In genomic region chr8:116383495-116384417, GRCm38 (mm10) we compare ENCODE assay signal across 9 mouse cellular contexts.
DNase-seq lines count a peak whose midpoint lies in the region; ATAC-seq lines count a peak whose summit lies in the region.
"Had no signal": no experiment of that assay in that cellular context is flagged by ENCODE, and none has a peak within 500 bp of the region (broad histone marks: within the 10 kb centered on the region; RNA-seq: fewer than 3 reads in every experiment).

No protein-coding gene starts in this region.

- no peaks in the 10 kb centered on the region for H3K4me1 ChIP-seq in heart, embryonic 11.5 days (ENCODE audit: control insufficient read depth, insufficient read depth, low read length)
- no peaks in the 10 kb centered on the region for H3K4me1 ChIP-seq in midbrain, embryonic 11.5 days (ENCODE audit: control insufficient read depth, insufficient read depth, low read length)
- H3K4me1 ChIP-seq: megakaryocyte, embryonic 14.5 days had no signal

- no peak overlapping the region for H3K4me2 ChIP-seq in heart, embryonic 11.5 days
- H3K4me2 ChIP-seq in midbrain, embryonic 11.5 days, result no peak overlapping the region

- peak; percentile 35 to 71 for DNase-seq in heart, adult 18-20 months
- peak; percentile 61 for DNase-seq in WW6 (ENCODE audit: low read depth, low spot score)
- DNase-seq in gastrocnemius, postnatal 14 days, result peak; percentile 65
- DNase-seq in midbrain, embryonic 11.5 days (ENCODE audit: low spot score, missing footprints), result peak; percentile 83
- no peak for DNase-seq in cerebellum, adult 8-10 months

- ATAC-seq in heart, embryonic 11.5 days (replicated peaks; ENCODE audit: insufficient number of reproducible peaks, low FRiP score, low TSS enrichment), result no peak
- ATAC-seq in midbrain, embryonic 11.5 days (ENCODE audit: low FRiP score), result 0 out of 2 replicates have a peak, but pooled peaks have one; percentile 22
- no peak for ATAC-seq in activated CD4-positive, CD25-positive, alpha-beta regulatory T cell, adult 4 months
- no peak for ATAC-seq in erythroblast, adult 5-6 weeks (replicated peaks; ENCODE audit: low FRiP score, poor library complexity, severe bottlenecking)

- 43% methylated on average over 13 of the region's 14 CpGs for whole genome bisulfite sequencing in heart, embryonic 11.5 days (ENCODE audit: insufficient replicate concordance)
- WGBS in midbrain, embryonic 11.5 days, result 60% methylated on average over 13 of the region's 14 CpGs

- no peak overlapping the region for H3K9ac ChIP-seq in heart, embryonic 11.5 days (ENCODE audit: low read depth, low read length)
- no peak overlapping the region for H3K9ac ChIP-seq in midbrain, embryonic 11.5 days (ENCODE audit: low read length)

- no peak overlapping the region for H3K27ac ChIP-seq in heart, embryonic 11.5 days (ENCODE audit: low read depth, low read length)
- H3K27ac ChIP-seq in midbrain, embryonic 11.5 days (ENCODE audit: low read depth, low read length), result no peak overlapping the region

- intact Hi-C loops in gastrocnemius, postnatal 14 days (cut with DNase I; ENCODE audit: low total_unique reads), result no loop called here

- no peak overlapping the region for H3K4me3 ChIP-seq in heart, embryonic 11.5 days (ENCODE audit: low read depth, low read length)
- no peak overlapping the region for H3K4me3 ChIP-seq in midbrain, embryonic 11.5 days (ENCODE audit: low read depth, low read length)
- H3K4me3 ChIP-seq: megakaryocyte, embryonic 14.5 days had no signal

- no peaks in the 10 kb centered on the region for H3K36me3 ChIP-seq in heart, embryonic 11.5 days (ENCODE audit: control insufficient read depth, insufficient read depth, low read length)
- H3K36me3 ChIP-seq in midbrain, embryonic 11.5 days (ENCODE audit: control insufficient read depth, insufficient read depth, low read length), result no peaks in the 10 kb centered on the region

- H3K9me3 ChIP-seq in heart, embryonic 11.5 days (replicated peaks; ENCODE audit: control insufficient read depth, low read length), result 0 out of 2 replicates have a peak, but pooled peaks cover 2% of the 10 kb centered on the region
- no peaks in the 10 kb centered on the region for H3K9me3 ChIP-seq in midbrain, embryonic 11.5 days (ENCODE audit: control insufficient read depth, low read length)

- no peaks in the 10 kb centered on the region for H3K27me3 ChIP-seq in heart, embryonic 11.5 days (ENCODE audit: control insufficient read depth, insufficient read depth, low read length)
- H3K27me3 ChIP-seq in midbrain, embryonic 11.5 days (ENCODE audit: control insufficient read depth, insufficient read depth, low read length), result no peaks in the 10 kb centered on the region
- H3K27me3 ChIP-seq: megakaryocyte, embryonic 14.5 days had no signal
